29 mouse cellular contexts compared by ENCODE assay signal in the genomic region with DNA sequence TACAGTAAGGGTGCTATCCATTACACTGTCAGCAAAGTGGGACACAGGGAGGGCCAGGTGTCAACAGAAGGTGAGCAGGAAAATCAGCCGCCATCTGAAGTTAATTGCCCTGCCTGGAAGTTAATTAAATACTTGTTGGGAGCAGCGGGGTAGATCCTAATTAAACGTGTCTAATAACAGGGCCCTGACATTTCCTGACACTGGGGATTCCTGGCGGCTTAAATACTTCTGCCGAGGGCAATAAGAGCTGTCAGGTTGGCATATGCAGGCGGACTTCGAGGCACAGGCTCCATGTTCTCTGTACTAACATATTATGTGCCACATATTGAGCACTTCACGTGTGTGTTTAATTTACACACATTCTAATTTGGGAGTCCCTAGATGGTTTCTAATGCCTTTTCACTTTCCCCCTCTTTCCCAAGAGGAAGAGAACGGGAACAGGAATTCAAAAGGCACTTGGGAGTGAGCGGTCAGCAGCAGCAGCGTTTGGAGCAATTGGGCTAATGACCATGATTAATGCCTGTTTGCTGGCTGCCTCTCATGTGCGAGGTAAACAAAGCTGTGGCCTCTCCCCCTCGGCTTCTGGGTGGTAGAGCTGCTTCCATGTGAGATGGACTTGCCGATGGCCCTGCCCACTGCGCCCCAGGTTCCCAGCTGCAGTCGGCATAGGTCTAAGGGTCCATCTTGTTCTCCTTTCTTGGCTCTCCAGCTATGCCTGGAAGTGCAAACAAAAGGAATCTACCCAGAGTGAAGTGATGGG. TPM values are rescaled to one million over a fixed set of nuclear protein-coding genes. Genes with fewer than 3 reads are reported as not detected.
DNase-seq lines count a peak whose midpoint lies in the region; ATAC-seq lines count a peak whose summit lies in the region.
"Had no signal": no experiment of that assay in that cellular context is flagged by ENCODE, and none has a peak within 500 bp of the region (broad histone marks: within the 10 kb centered on the region; RNA-seq: fewer than 3 reads in every experiment).

No protein-coding gene starts in this region.

- no peak overlapping the region for H3K27ac ChIP-seq in embryonic facial prominence, embryonic 14.5 days (replicated peaks; ENCODE audit: low read depth, low read length)
- H3K27ac ChIP-seq in embryonic facial prominence, embryonic 10.5 days (replicated peaks), result no peak overlapping the region
- no peak overlapping the region for H3K27ac ChIP-seq in hindbrain, embryonic 16.5 days (ENCODE audit: low read depth, low read length)
- H3K27ac ChIP-seq in hindbrain, embryonic 13.5 days, result no peak overlapping the region
- H3K27ac ChIP-seq in neural tube, embryonic 13.5 days (replicated peaks), result no peak overlapping the region
- H3K27ac ChIP-seq: embryonic facial prominence, embryonic 15.5 days; heart, embryonic 10.5 days; layer of hippocampus, adult 2 months; liver, embryonic 13.5 days; macrophage; midbrain, embryonic 15.5 days had no signal

- no peak overlapping the region for H3K9ac ChIP-seq in embryonic facial prominence, embryonic 14.5 days (ENCODE audit: low read depth, low read length)
- no peak overlapping the region for H3K9ac ChIP-seq in hindbrain, embryonic 16.5 days (ENCODE audit: low read depth, low read length)
- no peak overlapping the region for H3K9ac ChIP-seq in hindbrain, embryonic 13.5 days
- H3K9ac ChIP-seq in neural tube, embryonic 13.5 days, result no peak overlapping the region
- H3K9ac ChIP-seq: embryonic facial prominence, embryonic 15.5 days; liver, embryonic 13.5 days; midbrain, embryonic 15.5 days had no signal

- WGBS in embryonic facial prominence, embryonic 14.5 days, result 28% methylated on average over 16 of the region's 16 CpGs
- 42% methylated on average over 16 of the region's 16 CpGs for WGBS in embryonic facial prominence, embryonic 10.5 days
- WGBS in hindbrain, embryonic 16.5 days, result 29% methylated on average over 16 of the region's 16 CpGs
- 32% methylated on average over 16 of the region's 16 CpGs for WGBS in hindbrain, embryonic 13.5 days
- WGBS in neural tube, embryonic 13.5 days, result 20% methylated on average over 16 of the region's 16 CpGs

- no peak overlapping the region for H3K4me2 ChIP-seq in embryonic facial prominence, embryonic 14.5 days (ENCODE audit: low read depth, low read length)
- H3K4me2 ChIP-seq in hindbrain, embryonic 16.5 days (ENCODE audit: low read length), result no peak overlapping the region
- H3K4me2 ChIP-seq in hindbrain, embryonic 13.5 days, result no peak overlapping the region
- H3K4me2 ChIP-seq in neural tube, embryonic 13.5 days, result no peak overlapping the region
- H3K4me2 ChIP-seq: embryonic facial prominence, embryonic 15.5 days; liver, embryonic 13.5 days; midbrain, embryonic 15.5 days had no signal

- H3K36me3 ChIP-seq in embryonic facial prominence, embryonic 14.5 days (ENCODE audit: control insufficient read depth, insufficient read depth, low read length), result no peaks in the 10 kb centered on the region
- no peaks in the 10 kb centered on the region for H3K36me3 ChIP-seq in embryonic facial prominence, embryonic 10.5 days (replicated peaks)
- no peaks in the 10 kb centered on the region for H3K36me3 ChIP-seq in hindbrain, embryonic 16.5 days (ENCODE audit: control insufficient read depth, insufficient read depth, low read length)
- no peaks in the 10 kb centered on the region for H3K36me3 ChIP-seq in hindbrain, embryonic 13.5 days
- no peaks in the 10 kb centered on the region for H3K36me3 ChIP-seq in neural tube, embryonic 13.5 days
- H3K36me3 ChIP-seq: embryonic facial prominence, embryonic 15.5 days; heart, embryonic 10.5 days; liver, embryonic 13.5 days; midbrain, embryonic 15.5 days had no signal

- ATAC-seq in embryonic facial prominence, embryonic 14.5 days (ENCODE audit: low read depth), result no peak
- ATAC-seq in hindbrain, embryonic 16.5 days, result peak; percentile 50; the same call in 1 of the 2 replicates
- no peak for ATAC-seq in hindbrain, embryonic 13.5 days (ENCODE audit: low FRiP score)
- peak; percentile 37; the same call in 1 of the 2 replicates for ATAC-seq in neural tube, embryonic 13.5 days (ENCODE audit: low read depth)
- ATAC-seq: activated CD4-positive, CD25-positive, alpha-beta regulatory T cell, adult 4 months; intestine, embryonic 16.5 days; midbrain, embryonic 15.5 days had no signal

- H3K4me3 ChIP-seq in embryonic facial prominence, embryonic 14.5 days (ENCODE audit: low read depth, low read length), result no peak overlapping the region
- H3K4me3 ChIP-seq in embryonic facial prominence, embryonic 10.5 days, result no peak overlapping the region
- H3K4me3 ChIP-seq in hindbrain, embryonic 16.5 days (ENCODE audit: low read length), result no peak overlapping the region
- no peak overlapping the region for H3K4me3 ChIP-seq in hindbrain, embryonic 13.5 days
- no peak overlapping the region for H3K4me3 ChIP-seq in neural tube, embryonic 13.5 days
- H3K4me3 ChIP-seq: embryonic facial prominence, embryonic 15.5 days; heart, embryonic 10.5 days; layer of hippocampus, adult 2 months; liver, embryonic 13.5 days; midbrain, embryonic 15.5 days had no signal

- no peaks in the 10 kb centered on the region for H3K4me1 ChIP-seq in embryonic facial prominence, embryonic 14.5 days (ENCODE audit: control insufficient read depth, insufficient read depth, low read length)
- H3K4me1 ChIP-seq in embryonic facial prominence, embryonic 10.5 days, result peaks cover 17% of the 10 kb centered on the region
- H3K4me1 ChIP-seq in hindbrain, embryonic 16.5 days (ENCODE audit: control insufficient read depth, insufficient read depth, low read depth, low read length), result peaks cover 15% of the 10 kb centered on the region
- peaks cover 25% of the 10 kb centered on the region for H3K4me1 ChIP-seq in hindbrain, embryonic 13.5 days (replicated peaks)
- peaks cover 29% of the 10 kb centered on the region for H3K4me1 ChIP-seq in neural tube, embryonic 13.5 days (replicated peaks)
- H3K4me1 ChIP-seq: embryonic facial prominence, embryonic 15.5 days; liver, embryonic 13.5 days had no signal

- H3K9me3 ChIP-seq in embryonic facial prominence, embryonic 14.5 days (ENCODE audit: control insufficient read depth, low read length), result no peaks in the 10 kb centered on the region
- H3K9me3 ChIP-seq in embryonic facial prominence, embryonic 10.5 days, result no peaks in the 10 kb centered on the region
- peaks cover 4% of the 10 kb centered on the region; the same call in 1 of the 2 replicates for H3K9me3 ChIP-seq in hindbrain, embryonic 16.5 days (ENCODE audit: control insufficient read depth, low read length)
- peaks cover 6% of the 10 kb centered on the region; the same call in 1 of the 2 replicates for H3K9me3 ChIP-seq in hindbrain, embryonic 13.5 days
- H3K9me3 ChIP-seq in neural tube, embryonic 13.5 days, result peaks cover 5% of the 10 kb centered on the region; the same call in 1 of the 2 replicates
- H3K9me3 ChIP-seq: embryonic facial prominence, embryonic 15.5 days; heart, embryonic 10.5 days; liver, embryonic 13.5 days; midbrain, embryonic 15.5 days had no signal

- peaks cover 24% of the 10 kb centered on the region for H3K27me3 ChIP-seq in embryonic facial prominence, embryonic 14.5 days (replicated peaks; ENCODE audit: control insufficient read depth, insufficient read depth, low read length)
- peaks cover 81% of the 10 kb centered on the region for H3K27me3 ChIP-seq in embryonic facial prominence, embryonic 10.5 days (replicated peaks; ENCODE audit: low read depth, poor library complexity, severe bottlenecking)
- peaks cover 21% of the 10 kb centered on the region for H3K27me3 ChIP-seq in hindbrain, embryonic 16.5 days (replicated peaks; ENCODE audit: control insufficient read depth, insufficient read depth, low read length)
- H3K27me3 ChIP-seq in hindbrain, embryonic 13.5 days, result peaks cover 63% of the 10 kb centered on the region
- peaks cover 71% of the 10 kb centered on the region for H3K27me3 ChIP-seq in neural tube, embryonic 13.5 days

- DNase-seq in embryonic facial prominence, embryonic 14.5 days (ENCODE audit: low spot score), result peak; percentile 30
- DNase-seq in embryonic facial prominence, embryonic 10.5 days (ENCODE audit: low spot score), result no peak
- DNase-seq in neural tube, embryonic 10.5 days (ENCODE audit: extremely low spot score, low spot score), result no peak
- no peak for DNase-seq in spleen, postnatal 14 days (ENCODE audit: low spot score in 2 of 2)
- DNase-seq in adrenal gland, adult 18-20 months (ENCODE audit: low spot score in 2 of 2), result no peak
- DNase-seq: adrenal gland, postnatal 10 days; cerebellum, adult 2 months; cerebellum, postnatal 36 days; embryo, embryonic 11 days; gastrocnemius, postnatal 10 days; kidney, postnatal 14 days; liver, embryonic 13.5 days; lung, adult 2 months; right cerebral cortex, postnatal 14 days had no signal

RNA-seq across cellular contexts. Expression of a gene that starts 34.5 kb away (rescaled TPM):
- polyA plus RNA-seq in embryonic facial prominence, embryonic 14.5 days (2014; fragmentation: Nextera tagmentation; extraction: Ambion mirVana), result not detected in 2 replicates
- polyA plus RNA-seq in embryonic facial prominence, embryonic 10.5 days (2016; fragmentation: Nextera tagmentation; extraction: Ambion mirVana), result not detected in 2 replicates
- polyA plus RNA-seq in hindbrain, embryonic 16.5 days (2015; fragmentation: Nextera tagmentation; extraction: Ambion mirVana), result 0.08 TPM in 1 of 2 replicates, not detected in the other
- polyA plus RNA-seq in hindbrain, embryonic 13.5 days (2015; fragmentation: Nextera tagmentation; extraction: Ambion mirVana), result 0.09 TPM in 1 of 2 replicates, not detected in the other
- polyA plus RNA-seq in neural tube, embryonic 13.5 days (2015; fragmentation: Nextera tagmentation; extraction: Ambion mirVana), result not detected in 2 replicates
- not detected for total RNA-seq in adrenal gland, adult 18-20 months (2021)
- total RNA-seq: adrenal gland, postnatal 10 days; gastrocnemius, postnatal 10 days; granulocyte monocyte progenitor cell, adult 5-6 weeks; hematopoietic stem cell, adult 5-6 weeks; layer of hippocampus, adult 2 months had no signal
- polyA plus RNA-seq: activated CD4-positive, CD25-positive, alpha-beta regulatory T cell, adult 4 months; cerebellum, adult 2 months; embryonic facial prominence, embryonic 15.5 days; heart, embryonic 10.5 days; heart, embryonic 16.5 days; intestine, embryonic 16.5 days; limb, embryonic 14.5 days; liver, embryonic 13.5 days; lung, adult 2 months; macrophage; thymus, postnatal 0 days had no signal

Comparison
In these comparisons a context has a peak if more than half of its experiments do, and no peak if none do; other contexts are left out.
1. ATAC-seq: peak in hindbrain, embryonic 16.5 days (single experiment) and neural tube, embryonic 13.5 days (single experiment); none in embryonic facial prominence, embryonic 14.5 days (single experiment) and hindbrain, embryonic 13.5 days (single experiment).